Mouse (Mus musculus) midbrain, embryonic 13.5 days (tissue): Measurements from ENCODE around the gene Sirt4. TPM values are rescaled to one million over a fixed set of nuclear protein-coding genes. Genes with fewer than 3 reads are reported as not detected.
"Not testable (repeated sequence)": the region's sequence is repeated elsewhere in the genome, so short reads cannot be mapped to it uniquely, and the experiment has no call there.

Experiments
- ATAC-seq: fragments of 200-750 bp; cut with Nextera tagmentation; 2 replicates; pipeline ENCODE4 v1.8.0; 2017; ENCODE audit warnings: mild to moderate bottlenecking, moderate TSS enrichment, moderate library complexity
- H3K27ac ChIP-seq: fragments of 300-500 bp; sonication (generic); 2 replicates; pipeline ENCODE4 v1.5.1; 2015; ENCODE audit warnings: inconsistent platforms, mild to moderate bottlenecking, moderate library complexity
- H3K27me3 ChIP-seq: fragments of 300-500 bp; sonication (generic); 2 replicates; pipeline ENCODE4 v1.6.1; 2015; ENCODE audit warnings: mild to moderate bottlenecking, inconsistent platforms
- H3K36me3 ChIP-seq: fragments of 300-500 bp; sonication (generic); 2 replicates; pipeline ENCODE4 v1.6.1; 2015; ENCODE audit warnings: mild to moderate bottlenecking, inconsistent platforms
- H3K4me1 ChIP-seq: fragments of 300-500 bp; sonication (generic); replicated peaks from 2 replicates; pipeline ENCODE4 v1.6.1; 2015; ENCODE audit warnings: inconsistent platforms
- H3K4me2 ChIP-seq: fragments of 300-500 bp; sonication (generic); replicated peaks from 2 replicates; pipeline ENCODE4 v1.6.1; 2015; ENCODE audit warnings: moderate library complexity, mild to moderate bottlenecking, inconsistent platforms
- H3K4me3 ChIP-seq: fragments of 300-500 bp; sonication (generic); replicated peaks from 2 replicates; pipeline ENCODE4 v1.5.1; 2015; ENCODE audit warnings: mild to moderate bottlenecking, inconsistent platforms
- H3K9ac ChIP-seq: fragments of 300-500 bp; sonication (generic); replicated peaks from 2 replicates; pipeline ENCODE4 v1.6.1; 2015; ENCODE audit warnings: mild to moderate bottlenecking, inconsistent platforms
- H3K9me3 ChIP-seq: fragments of 300-500 bp; sonication (generic); 2 replicates; pipeline ENCODE4 v1.6.1; 2016; ENCODE audit warnings: mild to moderate bottlenecking, inconsistent platforms
- WGBS: fragments of 180-500 bp; shearing (Covaris S2); methylation state at CpG from one replicate; pipeline ENCODE4 v1.1.7; 2015; 5-methylcytosine and 5-hydroxymethylcytosine counted together
- polyA plus RNA-seq: library from polyadenylated mRNA; unstranded; fragments of >200 nt; fragmentation: Nextera tagmentation; extraction: Ambion mirVana; gene quantifications from 2 replicates; pipeline ENCODE4 v1.2.1, GENCODE M21; 2015

Sirt4 gene
- polyA plus RNA-seq, 1 experiment from 2014 or later, result 28.7 TPM

- no peaks in the 10 kb centered on the region for H3K27me3 ChIP-seq
- H3K4me1 ChIP-seq, result peaks cover 12% of the 10 kb centered on the region
- no peak overlapping the region for H3K4me3 ChIP-seq
- no peaks in the 10 kb centered on the region for H3K9me3 ChIP-seq
- H3K27ac ChIP-seq, result no peak overlapping the region
- ATAC-seq, result no peak
- H3K36me3 ChIP-seq, result no peaks in the 10 kb centered on the region
- no peak overlapping the region for H3K9ac ChIP-seq
- 78% methylated on average over 15 of the region's 15 CpGs for WGBS
- no peak overlapping the region for H3K4me2 ChIP-seq
These were observed 38.5 kb upstream of the Sirt4 start for GRCm38 (mm10) chr5:115522981-115523499.

DNA sequence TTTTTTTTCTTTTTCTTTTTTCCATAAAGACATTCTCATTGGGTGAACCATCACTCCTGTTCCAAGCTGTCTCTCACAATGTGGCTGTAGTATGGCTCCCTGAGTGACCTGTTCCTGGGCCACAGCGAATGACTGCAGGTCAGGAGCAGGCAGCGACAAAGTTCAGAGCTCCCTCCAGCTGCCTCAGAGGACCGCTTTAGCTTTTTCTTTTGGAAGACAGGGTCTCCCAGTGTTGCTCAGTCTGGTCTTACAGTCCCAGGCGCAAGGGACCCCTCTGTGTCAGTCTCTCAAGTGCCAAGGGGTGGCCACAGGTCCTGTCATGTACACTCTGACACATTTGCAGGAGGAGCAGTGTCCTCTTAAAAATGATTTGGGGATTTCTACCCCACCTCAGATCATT lies 38.0 kb upstream of the Sirt4 start:
- Histone ChIP-seq H3K4me3 (no peak overlapping the region), H3K36me3 (0 out of 2 replicates have a peak, but pooled peaks cover under 1% of the 10 kb centered on the region), H3K27ac (no peak overlapping the region), H3K4me1 (peaks cover 12% of the 10 kb centered on the region), H3K4me2 (no peak overlapping the region), H3K9ac (no peak overlapping the region), H3K27me3 (no peaks in the 10 kb centered on the region), H3K9me3 (no peaks in the 10 kb centered on the region)
- 91% methylated on average over 4 of the region's 4 CpGs for WGBS
- no peak for ATAC-seq

DNA sequence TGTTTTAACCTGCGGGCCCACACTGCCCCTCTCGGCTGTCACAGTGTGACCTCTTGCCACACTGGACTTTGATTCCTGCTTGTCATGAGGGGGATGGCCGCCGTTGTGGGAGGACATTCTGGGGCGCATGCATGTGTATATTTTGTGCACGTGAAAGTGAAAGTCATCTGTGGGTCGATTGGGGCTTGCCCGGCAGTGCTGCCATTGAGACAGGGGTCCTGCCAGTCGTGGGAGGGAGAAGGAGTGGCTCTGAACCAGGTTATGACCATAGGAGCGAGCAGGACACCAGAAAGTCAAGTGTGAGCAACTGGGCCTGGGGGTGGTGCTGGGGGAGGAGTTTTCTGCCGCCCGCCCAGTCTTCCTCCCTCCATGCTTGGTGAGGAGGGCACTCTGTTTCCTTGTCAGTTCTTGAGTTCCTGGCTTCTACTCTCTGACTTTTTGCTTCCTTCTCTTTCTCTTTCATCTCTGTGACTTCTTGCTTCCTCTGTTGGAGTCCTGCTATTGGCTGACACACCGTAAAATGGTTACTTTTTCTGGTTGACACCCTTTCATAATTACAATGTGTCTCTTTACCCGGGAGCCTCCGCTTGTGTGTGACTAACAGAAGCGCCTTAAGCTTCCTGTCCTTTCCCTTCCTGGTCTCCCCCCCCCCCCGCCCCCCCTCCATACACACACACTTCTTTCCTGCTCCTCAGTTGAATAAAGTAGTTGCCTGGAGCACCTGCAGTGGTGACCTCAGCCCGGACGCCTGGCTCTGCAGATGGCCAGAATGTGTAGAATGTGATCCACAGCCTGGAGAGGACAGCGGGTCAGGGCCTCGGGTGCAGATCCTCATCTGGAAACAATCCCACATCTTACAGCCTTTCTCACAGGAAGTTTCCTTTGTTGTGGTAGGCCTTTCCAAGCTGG lies 37.3 kb upstream of the Sirt4 start:
- Histone ChIP-seq H3K9ac (no peak overlapping the region), H3K36me3 (0 out of 2 replicates have a peak, but pooled peaks cover 2% of the 10 kb centered on the region), H3K27me3 (no peaks in the 10 kb centered on the region), H3K4me2 (no peak overlapping the region), H3K4me3 (no peak overlapping the region), H3K9me3 (no peaks in the 10 kb centered on the region), H3K4me1 (peaks cover 12% of the 10 kb centered on the region), H3K27ac (no peak overlapping the region; the same call in 1 of the 2 replicates)
- WGBS, result 81% methylated on average over 20 of the region's 21 CpGs
- ATAC-seq, result no peak

GRCm38 (mm10) chr5:115520325-115520869 lies 35.9 kb upstream of the Sirt4 start:
- WGBS, result 85% methylated on average over 21 of the region's 21 CpGs
- Histone ChIP-seq H3K9ac (no peak overlapping the region), H3K4me3 (no peak overlapping the region), H3K27me3 (no peaks in the 10 kb centered on the region), H3K36me3 (0 out of 2 replicates have a peak, but pooled peaks cover 2% of the 10 kb centered on the region), H3K27ac (no peak overlapping the region), H3K9me3 (no peaks in the 10 kb centered on the region), H3K4me2 (no peak overlapping the region), H3K4me1 (peaks cover 12% of the 10 kb centered on the region)
- no peak for ATAC-seq

DNA sequence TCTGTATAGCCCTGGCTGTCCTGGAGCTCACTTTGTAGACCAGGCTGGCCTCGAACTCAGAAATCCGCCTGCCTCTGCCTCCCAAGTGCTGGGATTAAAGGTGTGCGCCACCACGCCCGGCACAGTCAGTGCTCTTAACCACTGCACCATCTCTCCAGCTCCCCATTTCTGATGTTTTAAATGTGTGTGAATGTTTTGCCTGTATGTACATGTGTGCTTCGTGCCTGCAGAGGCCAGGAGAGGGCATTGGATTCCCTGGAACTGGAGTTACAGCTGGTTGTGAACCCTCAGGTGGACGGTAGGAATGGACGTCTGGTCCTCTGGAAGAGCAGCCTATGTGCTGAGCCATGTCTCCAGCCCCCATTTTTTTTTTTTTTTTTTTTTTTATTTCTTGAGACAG lies 33.7 kb upstream of the Sirt4 start:
- 97% methylated on average over 8 of the region's 8 CpGs for WGBS
- H3K4me1 ChIP-seq, H3K27ac ChIP-seq, H3K9me3 ChIP-seq, ATAC-seq, H3K9ac ChIP-seq, H3K36me3 ChIP-seq, H3K4me2 ChIP-seq, H3K4me3 ChIP-seq, H3K27me3 ChIP-seq: not testable (repeated sequence)

GRCm38 (mm10) chr5:115517501-115517900 lies 33.0 kb upstream of the Sirt4 start:
- no peak overlapping the region for H3K4me2 ChIP-seq

DNA sequence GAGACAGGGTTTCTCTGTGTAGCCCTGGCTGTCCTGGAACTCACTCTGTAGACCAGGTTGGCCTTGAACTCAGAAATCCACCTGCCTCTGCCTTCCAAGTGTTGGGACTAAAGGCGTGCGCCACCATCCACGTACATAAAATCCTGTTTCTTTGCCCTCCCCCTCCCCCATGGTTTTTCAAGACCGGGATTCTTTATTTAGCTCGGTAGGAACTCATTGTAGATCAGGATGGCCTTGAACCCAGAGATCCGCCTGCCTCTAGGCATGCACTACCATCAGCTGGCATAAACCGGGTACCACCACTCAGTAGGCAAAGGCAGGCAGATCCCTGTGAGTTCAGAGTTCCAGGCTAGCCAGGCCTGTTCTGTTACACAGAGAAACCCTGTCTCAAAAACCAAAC lies 32.4 kb upstream of the Sirt4 start:
- Histone ChIP-seq H3K4me3 (no peak overlapping the region), H3K27ac (no peak overlapping the region), H3K9ac (no peak overlapping the region), H3K36me3 (0 out of 2 replicates have a peak, but pooled peaks cover 2% of the 10 kb centered on the region), H3K4me1 (0 out of 2 replicates have a peak, but pooled peaks cover 5% of the 10 kb centered on the region), H3K4me2 (no peak overlapping the region), H3K9me3 (no peaks in the 10 kb centered on the region), H3K27me3 (no peaks in the 10 kb centered on the region)
- WGBS, result 94% methylated on average over 7 of the region's 7 CpGs
- ATAC-seq, result no peak

More at GRCm38 (mm10) chr5:115517501-115517900, 33.0 kb upstream of the Sirt4 start:
- 0 out of 2 replicates have a peak, but pooled peaks cover 5% of the 10 kb centered on the region for H3K4me1 ChIP-seq
- 0 out of 2 replicates have a peak, but pooled peaks cover 2% of the 10 kb centered on the region for H3K36me3 ChIP-seq
- H3K9ac ChIP-seq, result no peak overlapping the region
- no peak overlapping the region for H3K27ac ChIP-seq
- H3K27me3 ChIP-seq, result no peaks in the 10 kb centered on the region
- no peak overlapping the region for H3K4me3 ChIP-seq
- ATAC-seq, result no peak
- H3K9me3 ChIP-seq, result no peaks in the 10 kb centered on the region
- WGBS, result 92% methylated on average over 9 of the region's 9 CpGs

GRCm38 (mm10) chr5:115516081-115516907 lies 31.8 kb upstream of the Sirt4 start:
- 0 out of 2 replicates have a peak, but pooled peaks cover 2% of the 10 kb centered on the region for H3K36me3 ChIP-seq
- H3K9ac ChIP-seq, result no peak overlapping the region
- ATAC-seq, result no peak
- H3K9me3 ChIP-seq, result no peaks in the 10 kb centered on the region
- peak overlapping the region; percentile 30; the same call in 1 of the 2 replicates for H3K27ac ChIP-seq
- no peaks in the 10 kb centered on the region for H3K27me3 ChIP-seq
- no peak overlapping the region for H3K4me2 ChIP-seq
- H3K4me3 ChIP-seq, result no peak overlapping the region
- 82% methylated on average over 32 of the region's 32 CpGs for WGBS
- H3K4me1 ChIP-seq, result 0 out of 2 replicates have a peak, but pooled peaks cover 5% of the 10 kb centered on the region

DNA sequence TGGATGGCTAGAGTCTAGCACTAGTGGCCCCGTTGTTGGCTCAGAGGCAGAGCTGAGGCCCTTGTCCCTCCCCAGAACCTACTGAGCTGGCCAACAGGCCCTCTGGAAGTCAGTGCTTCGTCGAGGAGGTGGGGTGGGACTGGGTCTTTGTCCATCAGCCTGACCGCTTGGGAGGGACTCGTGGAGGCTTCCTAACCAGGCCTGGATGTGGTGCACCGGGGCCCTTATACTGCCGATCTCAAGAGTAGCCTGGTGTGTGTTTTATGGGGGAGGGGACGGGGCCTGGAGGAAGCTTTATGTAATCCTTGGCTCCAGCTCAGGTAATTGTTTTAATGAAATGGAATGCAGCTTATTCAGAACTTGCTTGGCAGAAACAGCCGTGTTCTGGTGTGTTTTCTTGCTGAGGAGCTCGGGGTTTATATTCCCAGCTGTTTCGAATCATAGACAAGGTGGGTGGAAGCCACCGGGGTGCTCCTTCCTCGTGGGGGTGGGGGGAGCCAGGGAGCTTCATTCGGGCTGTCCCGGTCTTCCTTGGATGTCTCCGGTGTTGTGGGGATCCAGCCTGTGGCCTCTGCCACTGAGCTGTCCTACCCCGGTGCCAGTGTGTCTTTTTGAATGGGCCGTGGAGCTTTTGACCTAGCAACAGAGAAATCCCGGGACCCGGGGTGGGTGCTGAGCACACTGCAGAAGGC lies 30.5 kb upstream of the Sirt4 start:
- no peak overlapping the region for H3K4me3 ChIP-seq
- H3K9me3 ChIP-seq, result no peaks in the 10 kb centered on the region
- H3K27ac ChIP-seq, result peak overlapping the region; percentile 37
- H3K9ac ChIP-seq, result no peak overlapping the region
- 0 out of 2 replicates have a peak, but pooled peaks cover 2% of the 10 kb centered on the region for H3K36me3 ChIP-seq
- H3K4me2 ChIP-seq, result no peak overlapping the region
- WGBS, result 70% methylated on average over 20 of the region's 20 CpGs
- ATAC-seq, result no peak
- H3K27me3 ChIP-seq, result no peaks in the 10 kb centered on the region
- H3K4me1 ChIP-seq, result peaks cover 9% of the 10 kb centered on the region

GRCm38 (mm10) chr5:115514346-115514745 lies 29.8 kb upstream of the Sirt4 start:
- Histone ChIP-seq H3K9ac (no peak overlapping the region), H3K9me3 (no peaks in the 10 kb centered on the region), H3K27ac (peak overlapping the region; percentile 37; the same call in 1 of the 2 replicates), H3K4me2 (no peak overlapping the region), H3K4me3 (no peak overlapping the region), H3K36me3 (0 out of 2 replicates have a peak, but pooled peaks cover 2% of the 10 kb centered on the region), H3K27me3 (no peaks in the 10 kb centered on the region), H3K4me1 (peaks cover 16% of the 10 kb centered on the region)
- WGBS, result 94% methylated on average over 6 of the region's 6 CpGs
- no peak for ATAC-seq

- Histone ChIP-seq H3K4me1 (peaks cover 22% of the 10 kb centered on the region), H3K4me2 (no peak overlapping the region), H3K36me3 (0 out of 2 replicates have a peak, but pooled peaks cover 2% of the 10 kb centered on the region), H3K9ac (no peak overlapping the region), H3K9me3 (no peaks in the 10 kb centered on the region), H3K27me3 (no peaks in the 10 kb centered on the region), H3K27ac (no peak overlapping the region), H3K4me3 (no peak overlapping the region)
- no peak for ATAC-seq
- WGBS, result 97% methylated on average over 16 of the region's 16 CpGs
These were observed 29.2 kb upstream of the Sirt4 start for GRCm38 (mm10) chr5:115513721-115514120.
